Mouse (Mus musculus) embryonic facial prominence, embryonic 10.5 days (tissue): ENCODE measurements around the gene Chrd. TPM values are rescaled to one million over a fixed set of nuclear protein-coding genes. Genes with fewer than 3 reads are reported as not detected.

Experiments used
- polyA plus RNA-seq: library from polyadenylated mRNA; unstranded; fragments of >200 nt; fragmentation: Nextera tagmentation; extraction: Ambion mirVana; gene quantifications from 2 replicates; pipeline ENCODE4 v1.2.1, GENCODE M21; 2016

The Chrd gene
- polyA plus RNA-seq, 1 experiment from 2014 or later: 1.4 TPM

Other genes with a start within 250 kb of the Chrd start
- gene Eif2b5, start 234.3 kb upstream of the Chrd start, polyA plus RNA-seq: 157 and 169 TPM in 2 replicates
- 33.0 and 35.1 TPM in 2 replicates for gene Dvl3, start 216.1 kb upstream of the Chrd start, polyA plus RNA-seq
- 604 and 650 TPM in 2 replicates for gene Ap2m1, start 197.6 kb upstream of the Chrd start, polyA plus RNA-seq
- 57.2 and 59.6 TPM in 2 replicates for gene Abcf3, start 184.6 kb upstream of the Chrd start, polyA plus RNA-seq
- gene Vwa5b2, start 143.7 kb upstream of the Chrd start, polyA plus RNA-seq: 2.0 and 3.0 TPM in 2 replicates
- gene Eef1akmt4, start 121.5 kb upstream of the Chrd start, polyA plus RNA-seq: 45.0 and 45.8 TPM in 2 replicates
- gene Gm49333, start 121.5 kb upstream of the Chrd start, polyA plus RNA-seq: 0.49 TPM in 1 of 2 replicates, not detected in the other
- gene Alg3, start 121.4 kb upstream of the Chrd start, polyA plus RNA-seq: 53.9 and 59.2 TPM in 2 replicates
- 1.4 TPM in 2 replicates for gene Camk2n2, start 111.8 kb upstream of the Chrd start, polyA plus RNA-seq
- 3.3 and 4.1 TPM in 2 replicates for gene Ece2, start 103.3 kb upstream of the Chrd start, polyA plus RNA-seq
- 520 and 530 TPM in 2 replicates for gene Psmd2, start 81.5 kb upstream of the Chrd start, polyA plus RNA-seq
- 251 and 260 TPM in 2 replicates for gene Eif4g1, start 64.8 kb upstream of the Chrd start, polyA plus RNA-seq
- gene Fam131a, start 39.9 kb upstream of the Chrd start, polyA plus RNA-seq: 2.9 and 4.8 TPM in 2 replicates
- 151 and 153 TPM in 2 replicates for gene Polr2h, start 15.5 kb upstream of the Chrd start, polyA plus RNA-seq
- 13.9 and 15.9 TPM in 2 replicates for gene Clcn2, start 15.4 kb upstream of the Chrd start, polyA plus RNA-seq
- gene Thpo, start 1.4 kb downstream of the Chrd start, polyA plus RNA-seq: 0.44 and 0.72 TPM in 2 replicates